Mouse (Mus musculus): ENCODE measurements around the gene Wdr93. TPM values are rescaled to one million over a fixed set of nuclear protein-coding genes. Genes with fewer than 3 reads are reported as not detected.
A peak's percentile ranks its signal among the peaks of the same experiment; 100 is the strongest.
"Not testable (repeated sequence)": the region's sequence is repeated elsewhere in the genome, so short reads cannot be mapped to it uniquely, and the experiment has no call there.

Gene Wdr93
- total RNA-seq, 2 experiments from 2014 or later = 0.30 to 0.38 TPM

DNA sequence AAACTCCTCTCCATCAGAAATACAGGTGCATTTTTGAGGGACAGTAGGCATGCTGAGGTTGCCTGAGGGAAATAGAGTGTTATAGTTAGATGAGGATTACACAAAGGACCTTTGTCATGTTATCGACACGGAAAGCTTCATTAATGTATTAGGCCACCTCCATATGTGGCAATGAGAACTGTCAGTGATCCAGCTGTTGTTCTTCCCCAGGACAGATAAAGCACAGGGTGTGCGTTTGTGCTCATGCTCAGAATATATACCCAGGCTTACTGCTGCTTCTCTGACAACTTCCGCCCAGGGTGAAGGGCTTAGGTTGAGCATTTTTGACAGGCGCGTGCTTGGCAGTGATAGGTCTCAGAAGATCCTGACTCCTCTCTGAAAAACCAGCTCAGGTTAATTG, 6.5 kb downstream of the Wdr93 start:
- no peak for DNase-seq

DNA sequence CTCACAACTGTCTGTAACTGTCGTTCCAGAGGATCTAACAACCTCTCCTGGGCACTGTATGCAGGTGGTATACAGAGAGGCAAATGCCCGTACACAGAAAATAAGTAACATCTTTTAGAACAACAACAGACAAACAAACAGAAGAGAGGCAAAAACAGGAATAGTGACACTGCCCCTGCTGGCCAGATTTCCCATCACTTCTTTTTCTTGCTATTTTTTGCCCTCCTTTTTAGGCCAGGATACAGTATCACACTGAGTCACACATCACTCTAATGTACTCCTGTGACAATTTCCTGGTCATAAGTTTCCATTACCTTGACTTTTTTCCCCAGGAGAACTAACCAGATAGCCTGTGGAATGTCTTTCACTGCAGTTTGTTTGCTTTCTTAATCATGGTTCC, 13.4 kb downstream of the Wdr93 start:
- DNase-seq = no peak

DNA sequence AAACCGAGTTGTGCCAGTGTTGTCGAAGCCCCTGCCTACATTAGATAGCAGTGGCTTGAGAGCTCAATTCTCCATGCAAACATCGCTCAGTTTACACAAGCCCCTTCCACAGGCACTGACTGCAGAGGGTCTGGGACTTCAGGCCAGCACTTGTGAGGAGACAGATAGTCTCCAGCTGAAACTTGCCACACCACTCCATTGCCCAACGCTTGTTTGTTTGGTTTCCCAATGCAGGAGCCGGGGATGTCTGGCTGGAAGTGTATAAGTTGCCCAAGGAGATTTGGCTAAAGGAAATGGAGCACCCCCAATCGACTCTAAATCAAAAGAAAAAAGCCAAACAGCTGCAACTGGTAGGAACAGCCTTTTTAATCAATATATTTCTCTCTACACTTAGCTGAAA, 15.2 kb downstream of the Wdr93 start:
- no peak for DNase-seq

DNA sequence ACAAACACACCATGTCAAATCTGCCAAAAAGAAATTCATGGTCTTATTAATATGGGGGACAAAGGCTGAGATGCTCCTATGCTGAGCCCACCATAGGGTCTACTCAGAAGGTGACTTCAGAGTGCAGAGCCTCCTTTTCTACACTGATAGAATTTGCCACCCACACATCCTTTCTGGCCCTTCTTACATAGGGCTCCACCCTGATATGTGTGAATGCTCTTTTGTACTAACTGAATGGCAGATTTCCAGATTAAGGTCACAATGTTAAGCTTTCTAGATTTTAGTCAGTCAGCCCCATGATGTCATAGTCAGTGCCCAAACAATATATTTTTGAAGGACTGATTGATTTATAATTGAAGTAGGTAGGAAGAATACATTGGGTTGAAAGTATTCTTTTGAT, 16.8 kb downstream of the Wdr93 start:
- DNase-seq = no peak

DNA sequence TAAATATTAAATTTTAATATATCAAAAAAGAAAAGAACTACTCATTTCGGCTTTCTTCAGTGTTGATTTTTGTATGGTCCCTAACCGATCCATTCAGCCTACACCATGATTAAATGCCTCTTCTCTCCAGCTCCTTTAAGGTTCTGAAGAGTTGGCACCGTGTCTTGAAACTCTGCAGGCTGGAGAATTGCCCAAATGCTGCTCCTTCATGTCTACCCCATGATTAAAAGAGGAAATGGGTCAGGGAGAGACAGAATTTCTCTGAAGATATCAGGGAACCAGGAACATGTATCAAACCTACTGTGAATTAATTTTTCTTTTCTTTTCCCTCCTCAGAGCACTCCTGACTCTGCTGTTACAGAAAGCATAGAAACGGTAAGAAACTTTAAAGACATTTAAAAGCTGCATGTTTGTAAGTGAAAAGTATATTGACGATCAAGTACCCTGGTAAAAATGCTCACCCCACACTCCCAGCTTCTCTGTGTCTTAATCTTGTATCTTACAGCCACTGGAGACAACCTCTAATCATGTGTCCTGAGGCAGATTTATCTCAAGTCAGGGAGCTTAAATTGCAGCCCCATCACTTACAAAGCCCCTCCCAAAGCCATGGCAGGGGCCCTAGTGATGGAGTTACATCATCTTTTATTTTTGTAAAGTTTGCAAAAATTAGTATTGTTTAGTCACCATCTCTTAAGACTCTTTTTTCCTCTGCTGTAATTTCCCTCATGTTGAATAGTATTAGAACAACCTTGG, 18.3 kb downstream of the Wdr93 start:
- no peak for DNase-seq

DNA sequence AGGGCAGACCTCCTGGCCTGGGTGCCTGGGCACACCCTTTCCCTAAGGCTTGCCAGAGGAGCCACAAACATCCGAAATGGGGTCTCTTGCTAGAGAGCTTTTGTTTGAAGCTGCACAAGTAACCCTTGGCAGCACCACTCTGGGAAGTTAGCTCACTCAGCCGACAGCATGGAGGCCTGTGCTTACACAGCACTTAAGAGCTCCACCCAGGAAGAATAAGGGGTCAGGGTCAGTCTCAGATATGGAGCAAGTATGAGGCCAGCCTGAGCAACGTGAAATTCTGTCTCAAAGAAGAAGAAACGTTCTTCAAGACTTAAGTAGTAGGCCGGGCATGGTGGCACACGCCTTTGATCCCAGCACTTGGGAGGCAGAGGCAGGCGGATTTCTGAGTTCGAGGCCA, 19.1 kb downstream of the Wdr93 start:
- DNase-seq = no peak

DNA sequence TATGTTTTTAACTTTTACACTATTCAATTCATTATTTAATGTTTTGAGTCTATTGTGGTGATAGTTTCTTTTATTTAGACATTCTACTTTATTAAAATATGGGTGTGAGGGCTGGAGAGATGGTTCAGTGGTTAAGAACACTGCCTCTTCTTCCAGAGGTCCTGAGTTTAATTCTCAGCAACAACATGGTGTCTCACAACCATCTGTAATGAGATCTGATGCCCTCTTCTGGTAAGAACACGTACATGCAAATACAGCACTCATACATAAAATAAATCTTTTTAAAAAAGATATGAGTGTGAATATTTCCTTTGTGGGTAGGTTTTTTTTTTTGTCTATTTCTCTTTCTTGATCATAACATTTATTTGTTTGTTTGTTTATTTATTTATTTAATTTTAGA, 23.0 kb downstream of the Wdr93 start:
- no peak for DNase-seq

DNA sequence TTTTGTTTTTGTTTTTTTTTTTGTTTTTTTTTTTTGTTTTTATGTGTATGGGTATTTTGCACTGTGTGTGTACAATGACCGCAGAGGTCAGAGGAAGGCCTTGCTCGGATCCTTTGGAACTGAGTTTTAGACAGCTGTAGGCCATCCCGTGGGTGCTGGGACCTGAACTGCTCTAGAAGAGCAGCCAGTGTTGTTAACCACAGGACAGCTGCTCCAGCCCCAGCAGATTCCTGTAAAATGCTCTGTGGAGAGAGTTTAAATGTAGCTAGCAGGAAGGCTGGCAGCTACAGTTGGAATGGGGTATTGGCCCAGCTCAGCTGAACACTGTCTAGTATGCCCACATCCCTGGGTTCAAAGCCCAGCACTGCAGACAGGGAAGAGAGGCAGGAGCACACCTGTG, 26.7 kb downstream of the Wdr93 start:
- no peak for DNase-seq

DNA sequence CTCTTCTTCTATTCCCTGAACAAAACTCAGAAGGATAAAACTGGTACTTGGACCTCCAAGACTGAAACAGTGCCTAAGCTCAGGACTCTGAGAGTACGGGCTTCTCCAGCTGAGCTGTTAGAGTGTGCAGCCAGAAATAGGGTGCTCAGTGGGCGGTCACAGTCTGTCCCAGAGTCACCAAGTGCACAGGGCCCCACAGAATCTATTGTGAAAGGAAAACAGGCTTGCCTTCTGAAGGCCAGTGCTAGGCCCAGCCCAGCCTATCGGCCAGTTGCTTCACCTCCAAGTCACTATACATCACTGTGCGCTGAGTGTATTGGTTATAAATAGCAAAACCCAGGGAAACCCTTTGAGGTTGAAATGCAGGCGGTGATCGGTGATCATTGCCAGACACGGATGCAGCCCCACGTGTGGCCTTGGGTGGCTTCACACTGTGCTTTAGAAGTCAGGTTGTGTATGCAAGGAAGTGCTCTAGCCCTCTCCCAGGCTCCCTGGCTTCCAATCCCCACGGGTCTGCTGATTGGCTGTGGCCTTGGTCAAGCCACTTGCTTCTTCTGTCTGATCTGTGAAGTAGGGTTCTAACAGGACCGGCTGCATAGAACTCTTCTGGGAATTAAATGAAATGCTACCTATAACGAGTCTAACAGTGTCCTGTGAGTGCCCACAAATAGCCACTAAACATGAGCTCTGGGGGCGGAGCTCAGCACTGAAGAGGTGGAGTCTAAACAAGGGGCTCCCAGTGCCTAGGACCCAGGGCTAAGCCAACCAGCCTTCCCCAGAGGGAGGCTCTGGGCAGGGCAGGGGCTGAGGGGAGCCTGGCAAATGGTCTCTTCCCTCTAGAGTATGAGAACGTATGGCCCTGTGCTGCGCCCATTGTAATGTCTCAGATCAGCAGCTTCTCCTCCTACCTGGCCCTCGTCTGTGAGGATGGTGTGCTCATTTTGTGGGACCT, 28.9 kb downstream of the Wdr93 start:
- DNase-seq = peak in 1 of 2 experiments; percentile 4

DNA sequence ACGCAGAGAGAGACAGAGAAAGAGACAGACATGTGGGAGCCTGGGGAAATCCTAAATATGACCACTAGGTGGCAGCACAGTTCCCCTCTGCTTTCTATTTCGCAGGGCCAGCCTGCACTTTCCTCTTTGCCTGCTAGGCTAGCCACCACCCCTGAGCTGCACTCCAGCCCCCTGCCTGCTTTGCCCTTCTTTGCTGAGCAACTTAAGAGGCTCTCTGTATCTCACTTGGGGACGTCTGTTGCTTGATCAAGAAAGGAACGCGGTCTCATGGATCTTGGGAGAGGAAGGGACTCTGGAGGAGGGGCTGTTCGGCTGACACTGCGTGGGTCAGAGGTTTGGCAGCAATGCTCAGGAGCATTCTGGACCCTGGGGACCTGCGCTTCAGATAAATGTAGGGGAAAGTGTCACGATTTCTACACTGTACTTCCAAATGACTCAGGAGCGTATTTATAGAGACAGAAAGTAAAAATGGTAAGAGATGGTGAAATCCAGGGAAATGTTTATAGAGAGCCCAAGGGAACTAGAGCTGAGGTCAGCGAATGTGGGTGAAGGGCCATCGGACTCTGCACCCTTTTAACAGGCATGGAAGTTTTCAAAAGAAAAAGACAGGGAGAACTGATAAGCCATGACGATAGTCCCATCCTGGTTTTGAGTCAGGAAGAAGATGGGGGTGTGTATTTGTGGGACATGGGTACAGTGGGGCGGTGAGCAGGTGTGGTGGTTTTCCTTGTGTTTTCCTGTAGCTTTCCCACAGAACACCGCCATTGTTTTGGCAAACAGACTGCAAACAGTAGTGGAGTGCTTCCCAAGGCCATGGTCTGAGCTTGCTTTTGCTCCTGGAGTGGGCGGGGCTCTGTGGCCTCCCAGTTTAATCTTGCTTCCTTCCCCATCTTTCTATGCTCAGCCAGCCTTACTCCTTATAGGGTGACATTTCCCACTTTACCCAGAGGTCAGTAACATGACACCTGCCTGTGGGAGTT, 38.0 kb downstream of the Wdr93 start:
- DNase-seq = peak; percentile 64 to 66

DNA sequence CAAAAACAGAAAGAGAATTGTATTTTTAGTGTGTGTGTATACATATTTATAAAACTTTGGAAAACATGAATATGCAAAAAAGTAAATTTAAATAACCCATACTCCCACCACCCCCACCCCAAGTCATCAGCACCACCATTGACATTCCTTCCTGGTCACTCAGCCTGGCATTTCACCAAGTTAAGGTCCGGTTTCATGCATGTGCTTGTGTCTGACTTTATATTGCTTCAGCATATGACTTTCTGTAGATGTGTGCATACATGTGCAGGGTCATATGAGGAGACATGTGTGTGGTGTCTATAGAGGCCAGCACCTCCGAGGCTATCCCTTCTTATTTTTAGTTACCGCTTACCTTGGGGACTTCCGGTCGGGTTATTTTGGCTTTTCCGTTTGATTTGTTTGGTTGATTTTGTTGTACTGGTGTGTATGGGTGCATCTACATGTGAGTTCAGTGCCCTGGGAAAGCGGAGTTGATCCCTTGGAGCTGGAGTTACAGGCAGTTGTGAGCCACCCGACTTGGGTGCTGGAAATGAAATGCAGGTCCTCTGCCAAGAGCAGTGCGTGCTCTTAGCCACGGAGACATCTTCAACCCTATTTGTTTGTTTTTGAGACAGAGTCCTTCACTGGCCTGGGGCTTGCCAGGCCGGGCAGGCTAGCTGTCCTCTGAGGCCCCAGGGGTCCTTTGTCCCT, 39.0 kb downstream of the Wdr93 start:
- DNase-seq = no peak

DNA sequence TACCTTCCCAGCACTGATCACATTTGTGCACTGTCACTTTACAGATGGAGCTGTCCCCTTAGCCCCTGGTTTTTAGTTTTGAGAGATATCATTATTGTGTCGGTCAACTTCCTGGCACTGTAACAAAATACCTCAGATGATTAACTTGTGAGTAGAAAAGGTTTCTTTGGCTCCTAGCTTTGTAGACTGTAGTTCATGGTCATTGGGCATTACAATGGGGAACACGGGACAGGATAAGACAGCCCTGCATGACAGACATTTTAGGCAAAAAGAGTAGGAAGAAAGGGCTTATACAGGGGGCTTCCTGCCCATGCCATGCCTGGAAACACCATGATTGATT, 39.5 kb downstream of the Wdr93 start:
- no peak for DNase-seq

DNA sequence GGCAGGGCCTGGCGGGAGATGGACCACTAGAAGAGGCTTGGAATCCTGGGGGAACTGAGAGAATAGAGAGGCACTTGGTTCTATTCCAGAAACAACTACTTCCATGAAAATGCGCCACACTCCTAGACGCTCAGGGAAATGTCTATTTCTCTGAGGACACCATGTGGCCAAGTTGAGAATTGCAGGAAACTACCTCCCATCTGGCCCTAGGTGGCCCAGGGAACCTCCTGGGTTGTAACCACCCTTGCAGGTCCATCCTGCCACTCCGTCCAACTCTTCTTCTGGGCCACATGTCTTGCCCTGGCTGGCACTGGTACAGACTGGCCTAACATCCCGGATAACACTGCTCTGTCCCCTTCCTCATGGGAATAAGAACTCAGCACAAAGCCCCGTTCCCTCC, 43.3 kb downstream of the Wdr93 start:
- peak; percentile 36 to 61 for DNase-seq

DNA sequence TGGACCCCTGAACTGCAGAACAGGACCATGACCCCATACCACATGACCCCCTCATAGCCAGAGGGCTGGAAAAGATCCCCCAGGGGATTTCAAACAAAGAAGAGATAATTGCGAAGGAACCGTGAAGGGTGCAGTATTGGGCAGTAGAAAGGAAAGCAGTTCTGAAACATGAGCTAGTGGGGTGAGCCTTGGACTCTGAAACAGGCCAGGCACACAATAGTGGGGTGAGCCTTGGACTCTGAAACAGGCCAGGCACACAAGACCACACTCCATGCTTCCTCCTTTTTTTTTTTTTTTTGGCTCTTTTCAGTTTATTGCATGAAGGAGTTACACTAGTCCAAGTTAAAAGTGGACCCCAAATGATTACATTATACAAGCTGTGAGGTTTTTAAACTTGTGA, 46.8 kb downstream of the Wdr93 start:
- not testable (repeated sequence) for DNase-seq

DNA sequence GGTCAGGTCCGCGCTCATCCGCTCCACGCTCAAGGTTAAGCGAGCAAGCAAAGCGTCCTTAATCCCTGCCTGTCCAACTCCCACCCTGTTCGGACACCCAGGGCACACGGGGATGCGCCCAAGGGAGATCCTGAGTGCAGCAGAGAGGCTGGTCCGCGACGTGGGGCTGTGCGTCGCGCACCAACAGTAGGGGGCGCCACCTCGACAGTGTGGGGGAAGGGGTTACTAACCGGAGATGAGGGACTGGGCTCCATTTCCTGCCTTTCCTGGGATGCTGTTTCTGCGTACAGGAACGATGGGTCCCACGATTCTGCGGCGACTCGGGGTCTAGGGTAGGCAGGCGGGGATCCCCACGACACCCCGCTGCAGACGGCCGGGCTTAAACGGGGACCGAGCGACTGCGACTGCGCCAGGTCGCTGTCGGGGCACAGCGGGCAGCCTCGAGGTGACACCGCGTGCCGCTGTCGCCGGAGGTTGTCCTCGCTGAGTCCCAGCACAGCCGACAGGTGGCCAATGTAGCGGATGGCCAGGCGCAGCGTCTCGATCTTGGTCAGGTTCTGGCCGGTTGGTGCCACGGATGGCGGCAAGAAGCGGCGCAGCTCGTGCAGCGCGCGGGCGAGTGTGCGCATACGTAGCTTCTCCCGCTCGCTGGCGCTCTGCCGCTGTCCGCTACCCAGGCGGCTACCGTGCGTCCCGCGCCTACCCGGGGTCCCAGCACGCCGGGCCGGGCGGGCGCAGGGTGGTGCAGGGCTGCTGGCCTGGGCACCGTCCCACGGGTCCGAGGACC, 49.9 kb downstream of the Wdr93 start:
- peak in 1 of 2 experiments; percentile 28 for DNase-seq

DNA sequence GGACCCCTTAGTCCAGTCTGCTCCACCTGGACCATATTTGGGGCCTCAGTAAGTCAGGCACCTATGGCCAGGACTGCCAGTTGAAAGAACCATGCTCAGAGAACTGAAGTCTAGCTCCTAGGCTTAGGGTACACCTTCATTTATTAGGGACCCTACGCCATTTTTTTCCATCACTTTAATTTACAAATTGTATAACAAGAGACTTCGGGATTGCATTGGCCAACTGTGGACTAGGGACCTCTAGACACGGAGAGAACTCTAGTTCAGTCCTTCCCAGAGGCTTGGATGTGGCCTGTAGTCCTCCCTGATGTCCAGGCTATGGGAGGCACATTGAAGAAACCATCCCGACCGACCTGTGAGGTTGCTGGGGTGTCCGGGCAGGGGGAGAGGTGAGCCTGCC, 50.7 kb downstream of the Wdr93 start, which contains the start of gene Mesp1:
Gene Mesp1 (minus strand): TSS at position 101 of the 400 bp plus-strand sequence.
- DNase-seq = no peak

DNA sequence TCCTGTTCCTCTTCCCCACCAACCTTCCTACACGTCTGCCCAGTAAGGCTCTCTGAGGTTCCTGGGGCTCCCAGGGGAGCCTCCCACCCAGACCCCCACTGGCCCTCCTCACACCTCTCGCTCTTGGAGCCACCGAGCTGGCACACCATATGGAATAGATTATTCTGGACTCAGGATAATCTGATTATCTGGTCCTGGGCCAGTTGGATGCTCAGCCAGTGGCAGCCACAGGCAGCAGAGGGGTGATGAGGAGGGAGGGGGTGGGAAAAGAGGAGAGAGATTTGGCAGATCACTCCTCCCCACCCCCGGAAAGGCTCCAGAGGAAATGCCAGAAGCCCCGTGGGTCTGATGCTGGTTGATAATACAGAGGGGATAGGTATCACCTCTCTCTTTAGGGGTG, 55.6 kb downstream of the Wdr93 start:
- no peak for DNase-seq

DNA sequence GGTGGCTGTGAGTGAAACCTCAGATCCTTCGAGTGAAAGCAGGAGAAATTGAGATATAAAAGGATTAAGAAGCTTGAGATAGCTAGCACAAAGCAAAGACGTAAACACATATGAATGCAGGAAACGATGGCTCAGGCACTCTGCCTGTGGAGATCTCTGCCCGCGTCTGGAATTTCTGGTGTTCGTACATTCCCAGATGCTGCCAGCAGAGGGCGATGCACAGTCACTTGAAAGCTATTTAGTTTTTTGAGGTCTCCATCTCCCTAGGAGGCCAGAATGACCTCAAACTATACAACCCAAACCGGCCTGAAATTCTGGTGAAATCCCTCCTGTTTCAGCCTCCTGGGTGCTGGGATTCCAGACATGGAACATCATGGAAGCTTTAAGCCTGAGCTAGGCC, 56.1 kb downstream of the Wdr93 start:
- DNase-seq = peak; percentile 76

DNA sequence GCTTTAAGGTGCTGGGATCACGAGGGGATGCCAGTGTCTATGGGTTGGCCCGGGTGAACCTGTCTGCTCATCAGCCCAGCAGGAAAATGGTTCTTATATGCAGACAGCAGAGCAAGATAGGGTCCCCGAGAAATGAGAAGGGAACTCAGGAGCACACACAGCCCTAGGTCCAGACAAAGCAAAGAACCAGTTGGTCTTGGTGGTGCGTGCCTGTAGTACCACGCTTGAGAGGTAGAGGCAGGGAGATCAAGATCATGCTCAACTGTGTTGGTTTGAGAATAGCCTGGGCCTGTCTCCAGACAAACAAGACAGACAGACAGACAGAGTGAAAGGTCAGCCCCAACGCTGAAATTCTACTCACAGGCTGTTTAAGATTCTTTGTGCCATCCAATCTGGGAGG, 56.5 kb downstream of the Wdr93 start:
- no peak for DNase-seq

DNA sequence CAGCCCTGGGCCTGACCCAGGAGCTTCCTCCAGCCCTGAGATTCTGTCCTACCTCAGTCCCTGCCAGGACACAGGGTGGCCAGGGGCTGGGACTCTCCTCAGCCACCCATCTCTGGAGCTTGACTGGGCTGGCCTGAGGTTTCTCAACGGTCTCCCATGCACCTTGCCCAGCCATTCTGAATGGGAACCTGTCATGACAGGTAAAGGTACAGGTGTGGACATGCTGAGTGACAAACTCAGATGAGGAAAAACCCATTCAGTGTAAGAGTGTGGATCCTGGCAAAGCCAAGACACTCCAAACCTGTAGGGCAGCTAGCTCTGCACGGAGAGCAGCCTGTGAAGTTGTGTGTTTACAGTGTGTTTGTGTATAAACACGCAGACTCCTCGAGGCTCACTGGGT, 57.4 kb downstream of the Wdr93 start:
- no peak for DNase-seq

DNA sequence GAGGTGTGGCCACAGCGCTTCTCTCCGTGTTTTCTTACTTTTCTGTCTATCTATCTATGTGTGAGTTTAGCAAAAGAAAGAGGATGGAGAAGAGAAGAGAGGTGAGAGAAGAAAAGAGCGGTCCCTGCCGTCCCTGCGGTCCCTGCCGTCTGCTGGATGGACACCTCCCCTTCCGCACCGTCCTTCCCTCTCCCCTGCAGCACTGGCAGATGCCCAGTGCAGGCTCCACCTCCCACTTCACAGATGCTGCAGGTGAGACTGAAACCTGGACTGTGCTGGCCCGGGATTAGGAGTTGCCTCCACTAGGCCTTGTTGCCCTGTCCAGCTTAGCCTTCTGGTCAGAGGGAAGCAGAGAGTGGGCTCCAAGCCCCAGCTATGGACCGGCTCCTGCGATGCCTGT, 58.4 kb downstream of the Wdr93 start:
- DNase-seq = no peak

All from layer of hippocampus, postnatal 36 days (tissue).